Mouse (Mus musculus) forebrain, embryonic 11.5 days (tissue): Measurements from ENCODE around the gene Nme1. TPM values are rescaled to one million over a fixed set of nuclear protein-coding genes. Genes with fewer than 3 reads are reported as not detected.

Source experiments
- ATAC-seq: fragments of 200-750 bp; cut with Nextera tagmentation; replicated peaks from 2 replicates; pipeline ENCODE4 v1.8.0; 2017; ENCODE audit warnings: moderate TSS enrichment; ENCODE audit not compliant: low FRiP score
- DNase-seq: peaks from one replicate; pipeline ENCODE4 v3.0.0-alpha.2; 2017; ENCODE audit warnings: low spot score
- H3K27ac ChIP-seq: fragments of 300-500 bp; sonication (generic); 2 replicates; pipeline ENCODE4 v1.5.1; 2014; ENCODE audit warnings: low read depth, low read length
- H3K27me3 ChIP-seq: fragments of 300-500 bp; sonication (generic); 2 replicates; pipeline ENCODE4 v1.6.1; 2014; ENCODE audit warnings: mild to moderate bottlenecking, low read length, mixed read lengths; ENCODE audit not compliant: control insufficient read depth, insufficient read depth
- H3K36me3 ChIP-seq: fragments of 300-500 bp; sonication (generic); 2 replicates; pipeline ENCODE4 v1.6.1; 2014; ENCODE audit warnings: mild to moderate bottlenecking, low read length, moderate library complexity, mixed read lengths; ENCODE audit not compliant: control insufficient read depth, insufficient read depth
- H3K4me1 ChIP-seq: fragments of 300-500 bp; sonication (generic); replicated peaks from 2 replicates; pipeline ENCODE4 v1.6.1; 2014; ENCODE audit warnings: low read length, mixed read lengths; ENCODE audit not compliant: control insufficient read depth, insufficient read depth
- H3K4me2 ChIP-seq: fragments of 300-500 bp; sonication (generic); 2 replicates; pipeline ENCODE4 v1.6.1; 2014; ENCODE audit warnings: low read depth, mild to moderate bottlenecking, low read length, moderate library complexity, mixed read lengths; ENCODE audit not compliant: severe bottlenecking
- H3K4me3 ChIP-seq: fragments of 300-500 bp; sonication (generic); 2 replicates; pipeline ENCODE4 v1.5.1; 2014; ENCODE audit warnings: low read depth, low read length
- H3K9ac ChIP-seq: fragments of 300-500 bp; sonication (generic); 2 replicates; pipeline ENCODE4 v1.6.1; 2014; ENCODE audit warnings: low read length
- H3K9me3 ChIP-seq: fragments of 300-500 bp; sonication (generic); 2 replicates; pipeline ENCODE4 v1.6.1; 2016; ENCODE audit warnings: low read length, mixed read lengths; ENCODE audit not compliant: control insufficient read depth
- WGBS: fragments of 180-500 bp; shearing (Covaris S2); extraction: QIAGEN DNeasy Blood & Tissue Kit; methylation state at CpG from one replicate; pipeline ENCODE4 v1.1.7; 2014; 5-methylcytosine and 5-hydroxymethylcytosine counted together
- polyA plus RNA-seq: library from polyadenylated mRNA; unstranded; fragments of >200 nt; fragmentation: Nextera tagmentation; extraction: Ambion mirVana; gene quantifications from 2 replicates; pipeline ENCODE4 v1.2.1, GENCODE M21; 2014

Gene Nme1
- polyA plus RNA-seq, 1 experiment from 2014 or later = 231 TPM

DNA sequence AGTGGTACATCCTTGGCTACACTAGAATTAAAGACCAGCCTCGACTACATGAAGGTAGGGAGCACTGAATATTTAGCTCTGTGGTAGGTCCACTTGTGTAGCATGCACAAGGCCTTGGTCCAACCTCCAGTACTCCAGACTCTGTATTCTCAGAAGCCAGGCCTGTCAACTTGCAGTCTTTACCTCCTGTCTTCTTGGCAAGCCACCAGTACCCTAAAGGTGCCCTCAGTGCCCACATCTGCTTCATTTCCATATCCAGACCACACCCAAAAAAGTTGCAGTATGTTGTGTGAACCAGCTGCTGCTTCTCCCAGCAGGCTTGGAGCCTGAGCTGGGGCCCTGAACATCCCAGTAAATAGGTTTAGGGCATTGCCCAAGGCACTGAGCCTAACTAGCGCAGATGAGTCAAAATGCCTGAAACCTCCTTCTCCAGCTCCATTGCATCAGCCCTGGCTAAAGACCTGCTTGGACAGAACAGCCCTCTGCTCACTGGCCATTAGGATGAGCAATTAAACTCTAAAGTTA is 11.2 kb downstream of the Nme1 start:
- no peak overlapping the region for H3K4me3 ChIP-seq
- H3K4me2 ChIP-seq = no peak overlapping the region
- DNase-seq (no peak), ATAC-seq (no peak)
- peaks cover 8% of the 10 kb centered on the region; the same call in 1 of the 2 replicates for H3K36me3 ChIP-seq
- no peak overlapping the region for H3K9ac ChIP-seq
- H3K27ac ChIP-seq = no peak overlapping the region
- H3K9me3 ChIP-seq = no peaks in the 10 kb centered on the region
- peaks cover 5% of the 10 kb centered on the region; the same call in 1 of the 2 replicates for H3K4me1 ChIP-seq
- 88% methylated on average over 2 of the region's 2 CpGs for WGBS
- no peaks in the 10 kb centered on the region for H3K27me3 ChIP-seq

DNA sequence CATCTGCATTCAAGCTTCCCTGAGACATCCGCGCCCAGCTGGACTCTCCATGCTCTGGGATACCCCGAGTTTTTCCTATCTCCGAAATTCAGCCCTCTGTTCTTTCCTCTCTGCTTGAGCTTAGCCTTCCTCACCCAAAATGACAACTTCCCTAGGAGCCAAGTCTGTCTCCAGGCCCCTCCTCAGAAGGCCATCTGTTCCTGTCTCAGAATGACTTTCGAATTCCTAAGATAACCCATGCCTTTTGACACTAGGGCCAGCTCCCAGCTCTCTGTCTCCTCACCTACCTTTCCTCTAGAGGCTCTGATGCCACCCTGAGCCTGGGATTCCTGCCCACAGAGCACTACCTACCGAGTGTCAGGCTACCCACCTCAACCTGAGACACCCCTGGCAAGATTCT is 12.2 kb downstream of the Nme1 start, which contains the start of gene Nme2:
Nme2 (minus strand) TSS at position 101 of the 400 bp plus-strand sequence.
- Histone ChIP-seq H3K4me1 (peaks cover 5% of the 10 kb centered on the region; the same call in 1 of the 2 replicates), H3K4me3 (peak within 1 kb of the TSS; percentile 64), H3K36me3 (peaks cover 8% of the 10 kb centered on the region; the same call in 1 of the 2 replicates), H3K9ac (peak within 1 kb of the TSS; percentile 79), H3K27me3 (no peaks in the 10 kb centered on the region), H3K9me3 (no peaks in the 10 kb centered on the region), H3K27ac (peak within 1 kb of the TSS; percentile 87), H3K4me2 (peak within 1 kb of the TSS; percentile 86)
- ATAC-seq (no peak; the same call in 1 of the 2 replicates), DNase-seq (no peak)
- WGBS = 6% methylated on average over 6 of the region's 6 CpGs

DNA sequence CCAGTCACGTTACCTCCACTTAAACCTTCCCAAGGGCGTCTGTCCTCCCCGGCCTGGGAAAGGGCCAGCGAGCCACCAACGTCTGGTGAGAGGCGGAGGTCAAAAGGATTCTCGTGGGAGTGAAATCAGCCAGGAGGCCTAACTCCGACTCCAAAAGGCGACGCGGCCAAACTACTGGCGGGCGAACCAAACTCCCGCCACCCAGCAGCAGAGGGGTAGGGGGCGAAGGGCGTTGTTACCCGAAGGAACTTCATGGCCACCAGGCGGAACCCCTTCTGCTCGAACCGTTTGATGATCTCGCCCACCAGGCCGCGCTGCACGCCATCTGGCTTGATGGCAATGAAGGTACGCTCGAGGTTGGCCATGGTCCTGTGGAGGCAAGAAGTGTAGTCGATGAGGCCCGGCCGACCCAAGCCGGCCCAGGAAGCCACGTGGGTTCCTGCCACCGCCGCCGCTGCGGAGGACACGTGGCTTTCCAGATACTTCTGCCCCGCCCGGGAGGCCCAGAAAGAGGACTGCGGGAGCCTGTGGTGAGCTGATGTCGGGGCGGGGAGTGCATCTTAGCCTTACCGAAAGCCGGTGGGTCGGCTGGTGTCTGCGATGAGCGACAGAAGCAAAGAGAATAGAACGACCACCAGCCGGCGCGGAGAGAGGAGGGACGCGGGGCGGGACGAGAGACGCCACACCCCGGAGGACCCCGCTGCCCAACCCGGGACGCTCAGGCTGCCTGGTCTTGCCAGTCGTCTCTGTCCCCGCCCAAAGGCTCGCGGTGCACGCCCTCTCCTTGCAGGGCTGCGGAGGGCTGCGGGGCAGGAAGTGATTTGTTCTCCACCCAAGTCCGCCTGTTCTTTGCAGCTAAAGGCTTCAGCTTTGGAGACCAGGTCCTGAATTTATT is 12.8 kb downstream of the Nme1 start:
- Histone ChIP-seq H3K4me3 (peak overlapping the region; percentile 64), H3K9ac (peak overlapping the region; percentile 79), H3K4me1 (peaks cover 5% of the 10 kb centered on the region; the same call in 1 of the 2 replicates), H3K36me3 (peaks cover 8% of the 10 kb centered on the region; the same call in 1 of the 2 replicates), H3K4me2 (peak overlapping the region; percentile 86), H3K27ac (peak overlapping the region; percentile 87), H3K27me3 (no peaks in the 10 kb centered on the region), H3K9me3 (no peaks in the 10 kb centered on the region)
- under 1% methylated on average over 67 of the region's 67 CpGs for WGBS
- ATAC-seq (peak; percentile 98), DNase-seq (peak; percentile 97)

DNA sequence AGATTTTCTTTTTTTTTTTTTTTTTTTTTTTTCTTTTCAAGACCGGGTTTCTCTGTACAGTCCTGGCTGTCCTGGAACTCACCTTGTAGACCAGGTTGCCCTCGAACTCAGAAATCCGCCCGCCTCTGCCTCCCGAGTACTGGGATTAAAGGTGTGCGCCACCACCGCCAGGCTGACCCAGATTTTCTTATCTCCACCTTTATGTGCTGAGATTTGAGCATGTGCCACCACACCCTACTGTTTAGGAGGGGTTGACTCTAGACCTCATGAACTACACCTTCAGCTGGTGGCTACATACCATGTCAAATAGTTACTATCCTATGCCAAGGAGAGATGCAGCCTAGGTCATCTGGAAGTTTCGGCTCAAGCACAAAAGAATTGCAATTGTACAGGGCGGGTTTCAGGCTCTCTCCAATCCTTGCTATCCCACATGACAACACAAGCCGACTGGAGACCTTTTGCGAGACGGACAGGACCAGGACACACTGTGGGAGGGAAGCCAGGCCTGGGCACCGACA is 13.5 kb downstream of the Nme1 start:
- Histone ChIP-seq H3K4me2 (peak overlapping the region; percentile 86), H3K4me1 (peaks cover 5% of the 10 kb centered on the region; the same call in 1 of the 2 replicates), H3K27me3 (no peaks in the 10 kb centered on the region), H3K4me3 (peak overlapping the region; percentile 64), H3K9ac (peak overlapping the region; percentile 79), H3K9me3 (no peaks in the 10 kb centered on the region), H3K27ac (peak overlapping the region; percentile 87; the same call in 1 of the 2 replicates), H3K36me3 (peaks cover 6% of the 10 kb centered on the region; the same call in 1 of the 2 replicates)
- ATAC-seq (peak; percentile 43), DNase-seq (no peak)
- WGBS = 42% methylated on average over 13 of the region's 13 CpGs

DNA sequence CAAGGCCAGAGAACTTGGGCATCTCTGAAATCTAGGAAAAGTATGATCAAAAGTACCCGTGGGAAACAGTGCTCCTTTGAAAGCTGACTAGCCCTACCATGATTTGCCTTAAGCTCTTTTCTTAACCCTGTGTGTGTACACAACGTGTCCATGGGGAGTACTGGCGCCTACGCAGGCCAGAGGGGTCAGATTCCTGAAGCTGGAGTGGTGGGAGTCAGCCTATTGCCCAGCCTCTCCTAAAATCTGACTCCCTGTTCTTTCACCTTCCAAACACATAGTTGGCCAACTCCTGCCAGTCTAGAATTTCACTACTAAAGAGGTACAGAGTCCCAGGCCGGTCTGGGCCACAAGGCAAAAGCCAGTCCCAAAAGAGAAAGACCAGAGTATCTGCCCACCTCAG is 15.9 kb downstream of the Nme1 start:
- no peak for DNase-seq
- Histone ChIP-seq H3K4me2 (no peak overlapping the region), H3K27me3 (no peaks in the 10 kb centered on the region), H3K36me3 (no peaks in the 10 kb centered on the region; the same call in 1 of the 2 replicates), H3K4me3 (no peak overlapping the region), H3K4me1 (peaks cover 5% of the 10 kb centered on the region; the same call in 1 of the 2 replicates), H3K9me3 (no peaks in the 10 kb centered on the region), H3K27ac (no peak overlapping the region), H3K9ac (no peak overlapping the region)
- 67% methylated on average over 5 of the region's 5 CpGs for whole genome bisulfite sequencing
- ATAC-seq = no peak

DNA sequence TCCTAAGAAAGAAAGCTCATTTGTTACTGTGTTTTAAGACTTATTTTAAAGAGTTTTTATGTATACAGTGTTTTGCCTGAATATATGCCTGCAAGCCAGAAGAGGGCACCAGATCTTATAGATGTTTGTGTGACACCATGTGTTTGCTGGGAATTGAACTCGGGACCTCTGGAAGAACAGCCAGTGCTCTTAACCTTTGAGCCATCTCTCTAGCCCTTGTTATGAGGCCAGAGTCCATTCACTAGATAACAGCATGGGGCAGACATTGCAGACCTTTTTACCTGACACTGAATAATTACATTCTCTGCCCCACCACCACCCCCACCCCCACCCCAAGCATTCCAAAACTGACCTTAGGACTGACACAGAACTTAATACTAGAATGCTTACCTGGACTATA is 18.3 kb downstream of the Nme1 start:
- Histone ChIP-seq H3K27ac (no peak overlapping the region), H3K9ac (no peak overlapping the region), H3K9me3 (no peaks in the 10 kb centered on the region), H3K4me2 (no peak overlapping the region), H3K36me3 (no peaks in the 10 kb centered on the region; the same call in 1 of the 2 replicates), H3K27me3 (no peaks in the 10 kb centered on the region), H3K4me3 (no peak overlapping the region), H3K4me1 (peaks cover 5% of the 10 kb centered on the region; the same call in 1 of the 2 replicates)
- no peak for ATAC-seq
- no peak for DNase-seq
- 95% methylated on average over 1 of the region's 1 CpGs for WGBS

DNA sequence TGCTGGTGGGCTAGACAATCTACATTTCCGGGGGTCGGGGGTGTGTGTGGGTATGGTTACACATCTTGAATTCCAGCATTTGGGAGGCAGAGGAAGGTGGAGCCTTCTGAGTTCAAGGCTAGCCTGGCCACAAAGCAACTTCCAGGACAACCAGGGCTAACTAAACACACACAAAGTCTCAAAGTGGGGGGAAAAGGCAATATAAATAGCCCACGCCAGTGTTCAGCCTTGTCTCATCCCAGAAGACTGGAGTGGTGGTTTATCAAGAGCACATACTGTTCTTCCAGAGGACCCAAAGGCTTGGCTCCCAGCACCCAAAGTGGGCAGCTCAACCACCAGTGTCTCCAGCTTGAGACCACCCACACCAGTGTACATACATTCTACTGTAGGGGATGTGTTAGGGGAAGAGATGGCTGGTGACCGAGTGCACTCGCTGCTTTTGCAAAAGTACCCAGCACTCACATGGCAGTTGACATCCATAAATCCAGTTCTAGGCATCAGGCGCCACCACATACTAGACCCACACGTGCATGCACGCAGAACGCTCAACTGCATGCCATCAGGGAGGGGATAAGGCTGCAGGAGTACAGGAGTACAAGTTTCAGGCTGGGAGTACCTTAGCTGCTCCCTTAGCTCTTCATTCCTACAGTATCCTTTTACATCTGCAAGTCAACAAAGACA is 19.3 kb downstream of the Nme1 start:
- no peak for ATAC-seq
- H3K36me3 ChIP-seq = no peaks in the 10 kb centered on the region; the same call in 1 of the 2 replicates
- no peak for DNase-seq
- no peak overlapping the region for H3K9ac ChIP-seq
- H3K27me3 ChIP-seq = no peaks in the 10 kb centered on the region
- H3K4me3 ChIP-seq = no peak overlapping the region
- H3K4me1 ChIP-seq = 0 out of 2 replicates have a peak, but pooled peaks cover 1% of the 10 kb centered on the region
- no peak overlapping the region for H3K4me2 ChIP-seq
- H3K9me3 ChIP-seq = no peaks in the 10 kb centered on the region
- 93% methylated on average over 9 of the region's 9 CpGs for WGBS
- no peak overlapping the region for H3K27ac ChIP-seq

DNA sequence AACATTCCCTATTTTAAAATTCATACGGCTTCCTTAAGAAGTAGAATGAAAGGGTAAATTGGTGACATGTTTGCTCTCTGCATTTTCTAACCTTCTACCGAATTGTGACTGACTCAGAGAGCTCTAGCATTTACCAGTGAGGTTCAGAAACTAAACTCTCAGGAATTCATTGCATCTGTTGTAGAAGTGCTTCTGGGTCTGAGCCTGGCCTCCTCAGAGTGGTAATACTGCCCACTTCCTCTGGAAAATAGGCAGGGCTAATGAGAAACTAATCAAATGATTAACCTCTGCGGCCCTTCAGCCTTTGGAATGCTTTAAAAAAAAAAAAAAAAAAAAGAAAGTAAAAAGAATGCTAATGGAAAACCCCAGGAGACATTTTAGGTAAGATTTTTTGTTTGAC is 23.3 kb downstream of the Nme1 start:
- WGBS = 68% methylated on average over 3 of the region's 3 CpGs
- Histone ChIP-seq H3K27ac (no peak overlapping the region), H3K4me2 (no peak overlapping the region), H3K9me3 (no peaks in the 10 kb centered on the region), H3K4me3 (no peak overlapping the region), H3K9ac (no peak overlapping the region), H3K27me3 (no peaks in the 10 kb centered on the region), H3K36me3 (no peaks in the 10 kb centered on the region; the same call in 1 of the 2 replicates), H3K4me1 (no peaks in the 10 kb centered on the region)
- DNase-seq (no peak), ATAC-seq (no peak)
